Mouse (Mus musculus): ENCODE data around the gene Cpeb4.

Cpeb4 gene

GRCm38 (mm10) chr11:31846771-31847468, 25.1 kb upstream of the Cpeb4 start:
- DNase-seq (ENCODE audit: low spot score): no peak

GRCm38 (mm10) chr11:31847469-31847805, 24.6 kb upstream of the Cpeb4 start:
- DNase-seq (ENCODE audit: low spot score): no peak

DNA sequence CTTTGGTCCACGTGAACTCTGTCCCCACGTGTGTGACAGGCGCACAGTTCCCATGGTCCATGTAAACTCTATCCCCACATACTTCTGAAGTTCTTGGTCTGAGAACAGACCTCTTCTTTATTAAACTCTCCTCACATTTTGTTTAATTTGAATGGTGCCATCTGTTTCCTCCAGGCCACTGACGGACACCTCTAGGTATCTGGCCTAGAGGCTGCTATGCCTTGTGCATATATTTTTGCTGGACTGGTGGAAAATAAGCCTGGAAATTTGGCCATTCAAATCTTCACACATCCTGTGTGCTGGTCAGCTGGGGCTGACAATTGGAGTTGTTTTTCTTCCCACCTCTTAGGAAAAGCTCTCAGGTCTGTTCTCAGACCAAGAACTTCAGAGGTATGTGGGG, 23.3 kb upstream of the Cpeb4 start:
- no peak for DNase-seq (ENCODE audit: low spot score)

DNA sequence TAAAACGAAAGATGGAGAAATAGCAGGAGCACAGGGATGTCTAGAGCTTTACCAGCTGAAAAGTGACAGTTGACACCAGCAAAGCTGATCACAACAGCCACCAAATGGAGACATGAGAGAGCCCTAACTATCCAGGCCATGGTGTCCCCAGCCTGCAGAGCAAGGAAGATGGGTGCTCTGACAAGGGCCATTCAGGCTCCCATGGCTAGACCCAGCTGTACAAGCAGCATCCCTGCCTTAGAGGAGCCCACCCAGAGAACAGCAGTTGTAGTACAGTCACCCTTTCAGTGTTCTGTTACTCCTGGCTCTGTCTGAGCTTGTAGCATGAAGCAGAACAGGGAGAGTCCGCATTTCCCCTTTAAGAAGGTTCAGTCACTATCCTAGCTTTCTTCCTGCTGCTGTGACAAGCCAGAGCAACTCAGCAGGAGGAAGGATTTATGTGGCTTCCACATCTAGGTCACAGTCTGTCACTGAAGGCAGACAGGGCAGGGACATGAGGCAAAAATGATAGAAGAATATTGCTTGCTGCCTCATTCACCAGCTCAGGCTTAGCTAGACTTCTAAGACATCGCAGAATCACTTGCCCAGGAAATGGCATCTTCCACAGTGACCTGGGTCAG, 21.7 kb upstream of the Cpeb4 start:
- DNase-seq (ENCODE audit: low spot score): no peak

- no peak for DNase-seq (ENCODE audit: low spot score)
These were observed 21.0 kb upstream of the Cpeb4 start for GRCm38 (mm10) chr11:31850995-31851394.

DNA sequence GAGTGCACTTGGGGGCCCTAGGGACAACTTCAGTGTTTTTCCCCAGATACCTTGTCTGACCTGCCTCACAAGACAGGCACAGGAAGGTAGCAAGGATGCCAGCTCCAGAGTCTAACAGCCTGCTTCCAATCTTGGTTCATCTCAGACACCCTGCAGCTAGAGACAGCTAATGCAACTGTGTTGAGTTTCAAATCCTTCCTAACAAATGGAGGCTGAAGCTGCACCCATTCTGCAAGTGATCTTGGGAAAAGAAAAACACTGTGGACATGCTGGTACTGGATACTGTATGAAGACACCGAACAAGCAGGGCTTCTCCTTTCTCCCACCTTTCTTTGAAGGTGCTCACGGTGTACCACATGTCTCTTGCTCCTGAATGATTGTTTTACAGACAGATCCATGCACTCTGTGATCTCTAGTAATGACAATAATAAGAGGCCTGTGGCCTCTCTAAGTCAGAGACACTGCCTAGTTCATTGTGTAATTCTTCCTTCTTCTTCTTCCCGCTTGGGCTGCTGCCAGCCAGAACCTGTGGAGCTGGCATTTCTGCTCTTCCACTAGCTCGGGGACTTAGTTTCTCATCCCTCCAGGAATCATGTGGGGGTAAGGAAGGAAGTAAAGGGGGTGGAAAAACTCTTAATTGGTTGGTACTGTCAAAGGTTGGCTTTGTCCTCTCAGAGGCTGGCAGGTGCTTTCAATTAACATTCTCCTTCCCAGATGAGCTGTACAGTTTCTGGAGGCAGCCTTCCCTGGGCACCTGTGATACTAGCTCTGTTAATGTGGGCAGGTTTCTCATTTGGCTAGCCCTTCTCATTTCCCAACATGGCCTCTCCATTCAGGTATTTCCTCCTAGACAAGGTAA, 20.1 kb upstream of the Cpeb4 start:
- peak; percentile 52 for DNase-seq (ENCODE audit: low spot score)

DNA sequence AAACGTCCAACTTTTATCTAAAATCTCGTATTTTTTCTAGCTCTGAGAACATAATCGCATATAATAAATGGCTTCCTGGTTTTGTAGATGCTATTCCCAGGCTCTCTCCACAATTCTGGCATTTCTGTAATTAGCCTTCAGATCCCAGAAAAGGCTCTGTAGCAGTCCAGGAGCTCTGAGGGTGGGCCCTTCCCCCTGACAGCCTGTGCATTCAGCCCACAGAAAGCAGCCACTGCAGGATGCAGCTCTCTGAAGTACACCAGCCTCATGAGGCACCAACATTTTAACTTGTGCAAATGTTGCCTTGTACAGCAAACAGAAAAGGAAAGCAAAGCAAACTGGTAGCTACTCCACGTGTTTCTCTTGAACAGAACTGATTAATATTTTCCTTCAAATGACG, 17.1 kb upstream of the Cpeb4 start:
- DNase-seq (ENCODE audit: low spot score): no peak

- no peak for DNase-seq (ENCODE audit: low spot score)
These were observed 14.5 kb upstream of the Cpeb4 start for GRCm38 (mm10) chr11:31857479-31857878.

- DNase-seq (ENCODE audit: low spot score): no peak
These were observed 10.7 kb upstream of the Cpeb4 start for GRCm38 (mm10) chr11:31861149-31861890.

GRCm38 (mm10) chr11:31867976-31868375, 4.0 kb upstream of the Cpeb4 start:
- no peak for DNase-seq (ENCODE audit: low spot score)

- DNase-seq (ENCODE audit: low spot score): peak; percentile 99
These were observed 1.6 kb upstream of the Cpeb4 start for GRCm38 (mm10) chr11:31870285-31871010.

DNA sequence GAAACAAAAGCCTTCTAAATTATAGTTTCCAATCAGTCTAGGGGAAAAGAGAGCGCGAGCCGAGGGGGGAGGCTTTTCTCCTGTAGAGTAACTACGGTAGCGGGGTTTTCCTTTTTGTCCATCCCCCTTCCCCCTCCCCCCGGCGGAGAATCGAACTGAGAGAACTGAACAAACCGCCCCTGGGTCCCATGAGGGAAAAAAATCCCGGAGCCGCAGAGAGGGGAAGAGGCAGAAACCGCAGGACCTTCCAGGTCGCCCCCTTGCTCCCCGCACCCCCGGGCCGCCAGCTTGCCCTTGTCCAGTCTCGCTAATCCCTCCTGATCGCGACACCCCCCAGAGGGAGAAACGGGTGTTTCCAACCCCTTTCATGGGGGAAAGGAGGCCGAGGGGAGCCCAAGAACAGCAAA, 873 bp upstream of the Cpeb4 start:
- peak; percentile 39 for DNase-seq (ENCODE audit: low spot score)

DNA sequence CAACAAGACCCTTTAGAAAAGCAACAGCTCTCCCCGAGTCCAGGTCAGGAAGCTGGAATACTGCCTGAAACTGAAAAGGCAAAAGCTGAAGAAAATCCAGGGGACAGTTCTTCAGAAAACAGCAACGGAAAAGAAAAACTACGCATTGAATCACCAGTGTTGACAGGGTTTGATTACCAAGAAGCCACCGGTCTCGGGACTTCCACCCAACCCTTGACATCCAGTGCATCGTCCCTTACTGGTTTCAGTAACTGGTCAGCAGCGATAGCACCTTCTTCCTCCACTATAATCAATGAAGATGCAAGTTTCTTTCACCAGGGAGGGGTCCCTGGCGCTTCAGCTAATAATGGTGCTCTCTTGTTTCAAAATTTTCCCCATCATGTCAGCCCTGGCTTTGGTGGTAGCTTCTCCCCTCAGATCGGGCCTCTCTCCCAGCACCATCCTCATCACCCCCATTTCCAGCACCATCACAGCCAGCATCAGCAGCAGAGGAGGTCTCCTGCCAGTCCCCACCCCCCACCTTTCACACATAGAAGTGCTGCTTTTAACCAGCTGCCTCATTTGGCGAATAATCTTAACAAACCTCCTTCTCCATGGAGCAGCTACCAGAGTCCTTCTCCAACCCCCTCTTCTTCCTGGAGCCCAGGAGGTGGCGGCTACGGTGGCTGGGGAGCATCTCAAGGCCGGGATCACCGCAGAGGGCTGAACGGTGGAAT, 693 bp downstream of the Cpeb4 start:
- DNase-seq (ENCODE audit: low spot score): peak; percentile 17

- no peak for DNase-seq (ENCODE audit: low spot score)
These were observed 2.1 kb downstream of the Cpeb4 start for GRCm38 (mm10) chr11:31874071-31874470.

DNA sequence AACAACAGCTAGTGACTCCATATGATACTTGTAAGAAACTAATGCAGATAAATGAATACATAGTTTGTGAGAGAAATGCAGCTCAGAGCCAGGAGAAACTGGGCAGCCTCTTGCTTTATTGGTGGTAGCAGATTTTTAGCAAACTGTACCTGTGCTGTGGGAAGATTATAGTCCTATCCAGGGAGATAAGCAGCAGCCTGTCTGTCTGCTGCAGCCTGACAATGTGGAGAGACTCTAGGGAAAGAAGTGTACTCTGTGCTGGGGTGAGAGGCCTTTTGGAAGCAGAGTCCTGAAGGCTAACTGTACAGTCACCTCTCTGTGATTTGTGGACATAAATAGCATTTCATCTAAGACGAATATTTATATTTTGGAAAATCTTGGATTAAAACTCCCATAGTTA, 11.7 kb downstream of the Cpeb4 start:
- DNase-seq (ENCODE audit: low spot score): no peak

DNA sequence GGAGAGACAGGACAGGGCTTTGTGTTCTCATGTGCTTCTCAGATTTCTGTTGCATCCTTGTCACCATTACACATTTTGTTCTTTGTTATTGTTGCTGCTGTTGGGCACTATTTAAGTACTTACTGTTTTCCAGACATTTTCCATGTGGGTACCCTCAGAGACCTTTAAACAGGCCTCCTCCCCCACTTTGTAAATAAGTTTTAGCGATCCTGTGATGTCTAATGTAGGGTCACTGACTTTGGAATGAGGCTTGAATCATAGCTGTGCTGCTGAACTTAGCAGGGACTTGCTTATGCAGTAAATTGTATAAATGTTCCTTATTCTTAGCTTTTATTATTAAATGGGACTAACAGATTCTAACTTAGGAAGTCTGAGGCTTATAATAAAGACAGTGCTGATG, 13.8 kb downstream of the Cpeb4 start:
- no peak for DNase-seq (ENCODE audit: low spot score)

- no peak for DNase-seq (ENCODE audit: low spot score)
These were observed 16.2 kb downstream of the Cpeb4 start for GRCm38 (mm10) chr11:31888229-31888628.

DNA sequence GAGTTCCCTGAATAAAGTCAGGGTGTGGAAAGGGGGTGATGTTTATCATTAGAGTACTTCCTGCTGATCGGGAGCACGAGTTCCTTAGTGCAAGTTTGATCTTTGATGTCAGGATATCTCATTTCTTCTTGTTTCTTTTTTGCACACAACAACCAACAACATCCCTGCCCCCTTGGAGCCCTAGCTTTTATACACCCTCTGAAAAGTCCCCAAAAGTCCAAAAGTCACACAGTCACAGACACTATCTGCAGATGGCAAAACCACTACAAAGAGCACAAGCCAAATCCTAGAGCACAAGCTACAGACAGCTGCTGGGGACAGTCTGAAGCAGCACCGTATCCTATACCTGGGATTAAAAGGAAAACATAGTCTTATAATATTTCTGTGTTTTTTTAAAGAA, 20.1 kb downstream of the Cpeb4 start:
- DNase-seq (ENCODE audit: low spot score): no peak

- DNase-seq (ENCODE audit: low spot score): no peak
These were observed 21.6 kb downstream of the Cpeb4 start for GRCm38 (mm10) chr11:31893639-31894038.

- DNase-seq (ENCODE audit: low spot score): no peak
These were observed 24.2 kb downstream of the Cpeb4 start for GRCm38 (mm10) chr11:31896065-31896792.

All from urinary bladder, postnatal 14 days (tissue).